Mouse (Mus musculus): ENCODE measurements at regions not wholly inside any gene's neighbourhood (a gene's known extent, or its start where the extent isn't known, plus 50 kb on each side); places are given as distances from the start of the nearest gene placed in this dataset.

DNA sequence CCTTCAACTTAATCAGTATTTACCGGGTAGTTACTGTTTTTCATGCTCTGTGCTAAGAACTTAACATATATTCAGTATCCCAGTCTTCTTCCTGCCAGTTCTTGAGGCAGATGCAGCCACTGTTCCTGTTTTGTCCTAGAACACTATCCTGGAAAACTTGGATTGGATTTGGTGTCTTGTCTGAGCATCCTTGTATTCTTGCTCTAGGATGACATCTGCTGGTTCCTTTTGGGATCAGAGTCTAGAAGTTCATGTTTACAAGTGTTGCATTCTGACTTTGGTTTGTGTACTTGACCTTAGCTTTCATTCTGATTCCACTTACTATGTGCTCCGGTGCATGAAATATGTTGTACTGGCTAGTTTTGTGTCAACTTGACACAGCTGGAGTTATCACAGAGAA lies 55.4 kb downstream of the Cldn34b3 start:
- 58% methylated on average over 2 of the region's 2 CpGs for WGBS
- Histone ChIP-seq H3K4me3 (no peak overlapping the region), H3K79me2 (replicated peaks; ENCODE audit: control insufficient read depth, insufficient read depth, low read length) (no peaks in the 10 kb centered on the region), H3K9ac (ENCODE audit: low read depth, low read length) (no peak overlapping the region), H3K27me3 (ENCODE audit: control insufficient read depth, insufficient read depth, low read length) (no peaks in the 10 kb centered on the region), H3K27ac (no peak overlapping the region), H3K36me3 (ENCODE audit: control insufficient read depth, insufficient read depth, low read length) (no peaks in the 10 kb centered on the region), H3K4me1 (ENCODE audit: control insufficient read depth, insufficient read depth, low read length) (no peaks in the 10 kb centered on the region)
- intact Hi-C loops (cut with DNase I): no loop called here
- TF ChIP-seq CTCF (IDR thresholded peaks at IDR 0.05) (peak; percentile 36), POLR2A (IDR thresholded peaks at IDR 0.05; ENCODE audit: insufficient read depth, low read depth, low read length) (no peak)
- no peak for DNase-seq

Measured in heart, adult 2 months (tissue).